ENCODE assay signal across 8 mouse cellular contexts in the genomic region with DNA sequence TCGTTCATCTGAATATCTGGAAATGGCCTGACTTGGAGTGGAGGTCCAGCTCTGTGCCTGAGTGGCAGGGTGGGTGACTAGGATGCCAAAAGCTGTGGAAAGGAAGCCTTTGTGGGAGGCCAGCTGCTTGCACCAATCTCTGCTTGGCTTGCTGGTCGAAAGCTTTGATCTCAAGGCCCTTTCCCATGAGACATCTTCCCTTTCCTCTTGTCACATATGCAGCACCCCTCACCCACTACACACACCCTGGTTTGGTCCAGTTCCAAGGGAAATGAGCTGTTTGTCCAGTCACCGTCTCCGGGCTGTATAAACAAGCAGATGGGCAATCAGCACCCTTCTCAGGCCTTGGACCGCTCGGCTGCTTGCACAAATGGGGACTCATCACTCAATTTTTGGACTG.
DNase-seq lines count a peak whose midpoint lies in the region; ATAC-seq and TF ChIP-seq lines count a peak whose summit lies in the region.

No protein-coding gene starts in this region.

- no peaks in the 10 kb centered on the region for H3K27me3 ChIP-seq in hindbrain, embryonic 13.5 days
- H3K27me3 ChIP-seq in hindbrain, embryonic 11.5 days (ENCODE audit: control insufficient read depth, insufficient read depth, low read length) = no peaks in the 10 kb centered on the region
- H3K27me3 ChIP-seq in C2C12 (ENCODE audit: control insufficient read depth, insufficient read depth, insufficient read length) = no peaks in the 10 kb centered on the region
- no peaks in the 10 kb centered on the region for H3K27me3 ChIP-seq in hindbrain, embryonic 16.5 days (replicated peaks; ENCODE audit: control insufficient read depth, insufficient read depth, low read length)

- no peaks in the 10 kb centered on the region for H3K36me3 ChIP-seq in hindbrain, embryonic 13.5 days
- H3K36me3 ChIP-seq in hindbrain, embryonic 11.5 days (ENCODE audit: control insufficient read depth, insufficient read depth, low read length) = no peaks in the 10 kb centered on the region
- no peaks in the 10 kb centered on the region for H3K36me3 ChIP-seq in C2C12 (ENCODE audit: control insufficient read depth, insufficient read depth)
- H3K36me3 ChIP-seq in hindbrain, embryonic 16.5 days (ENCODE audit: control insufficient read depth, insufficient read depth, low read length) = no peaks in the 10 kb centered on the region

- peak overlapping the region; percentile 71 for H3K27ac ChIP-seq in hindbrain, embryonic 13.5 days
- H3K27ac ChIP-seq in hindbrain, embryonic 11.5 days (ENCODE audit: low read depth, low read length) = no peak overlapping the region
- H3K27ac ChIP-seq in hindbrain, embryonic 16.5 days (ENCODE audit: low read depth, low read length) = peak overlapping the region; percentile 29; the same call in 1 of the 2 replicates

- TF ChIP-seq CTCF in C2C12 (IDR thresholded peaks at IDR 0.05; ENCODE audit: control insufficient read depth, insufficient read depth, insufficient read length) = no peak

- no peaks in the 10 kb centered on the region for H3K9me3 ChIP-seq in hindbrain, embryonic 13.5 days
- H3K9me3 ChIP-seq in hindbrain, embryonic 11.5 days (ENCODE audit: control insufficient read depth, low read length) = no peaks in the 10 kb centered on the region
- no peaks in the 10 kb centered on the region for H3K9me3 ChIP-seq in hindbrain, embryonic 16.5 days (ENCODE audit: control insufficient read depth, low read length)

- no peak for DNase-seq in hindbrain, embryonic 11.5 days (ENCODE audit: low spot score)
- DNase-seq in cerebellum, adult 18-20 months = peak; percentile 39 to 41
- no peak for DNase-seq in B cell, adult 2 months
- DNase-seq in thymus, postnatal 25 days = no peak
- DNase-seq in spleen, postnatal 14 days (ENCODE audit: low spot score in 2 of 2) = no peak

- H3ac ChIP-seq in C2C12 (ENCODE audit: control insufficient read depth, insufficient read length, low read depth) = no peak overlapping the region

- H3K9ac ChIP-seq in hindbrain, embryonic 13.5 days = no peak overlapping the region
- H3K9ac ChIP-seq in hindbrain, embryonic 11.5 days (ENCODE audit: low read depth, low read length) = no peak overlapping the region
- H3K9ac ChIP-seq in hindbrain, embryonic 16.5 days (ENCODE audit: low read depth, low read length) = no peak overlapping the region

- H3K79me3 ChIP-seq in C2C12 (ENCODE audit: low read depth) = no peaks in the 10 kb centered on the region

- no peaks in the 10 kb centered on the region for H3K79me2 ChIP-seq in C2C12 (ENCODE audit: control insufficient read depth, insufficient read depth)

- H3K4me2 ChIP-seq in hindbrain, embryonic 13.5 days = no peak overlapping the region
- no peak overlapping the region for H3K4me2 ChIP-seq in hindbrain, embryonic 11.5 days (replicated peaks; ENCODE audit: low read depth, low read length)
- H3K4me2 ChIP-seq in hindbrain, embryonic 16.5 days (ENCODE audit: low read length) = no peak overlapping the region

- WGBS in hindbrain, embryonic 13.5 days = 51% methylated on average over 6 of the region's 6 CpGs
- WGBS in hindbrain, embryonic 11.5 days = 73% methylated on average over 6 of the region's 6 CpGs
- 34% methylated on average over 6 of the region's 6 CpGs for WGBS in hindbrain, embryonic 16.5 days

- peak; percentile 71 for ATAC-seq in hindbrain, embryonic 13.5 days (ENCODE audit: low FRiP score)
- ATAC-seq in hindbrain, embryonic 11.5 days (ENCODE audit: low FRiP score) = no peak; the same call in 1 of the 2 replicates
- ATAC-seq in hindbrain, embryonic 16.5 days = peak; percentile 82

- H3K4me3 ChIP-seq in hindbrain, embryonic 13.5 days = no peak overlapping the region
- no peak overlapping the region for H3K4me3 ChIP-seq in hindbrain, embryonic 11.5 days (ENCODE audit: low read depth, low read length)
- H3K4me3 ChIP-seq in C2C12 (ENCODE audit: insufficient read depth, poor library complexity, severe bottlenecking) = no peak overlapping the region
- no peak overlapping the region for H3K4me3 ChIP-seq in hindbrain, embryonic 16.5 days (ENCODE audit: low read length)

- peaks cover 22% of the 10 kb centered on the region for H3K4me1 ChIP-seq in hindbrain, embryonic 13.5 days (replicated peaks)
- H3K4me1 ChIP-seq in hindbrain, embryonic 11.5 days (replicated peaks; ENCODE audit: control insufficient read depth, insufficient read depth, low read length) = no peaks in the 10 kb centered on the region
- peaks cover 5% of the 10 kb centered on the region; the same call in 1 of the 2 replicates for H3K4me1 ChIP-seq in hindbrain, embryonic 16.5 days (ENCODE audit: control insufficient read depth, insufficient read depth, low read depth, low read length)

TF ChIP-seq in C2C12, 6 proteins besides CTCF, POLR2A, EP300 and RAD21:
- TF ChIP-seq FOSL1 (IDR thresholded peaks at IDR 0.05; ENCODE audit: insufficient read depth, low read length, poor library complexity, severe bottlenecking) (peak; percentile 31), USF1 (IDR thresholded peaks at IDR 0.05; ENCODE audit: low read depth) (no peak), MYOD1 (IDR thresholded peaks at IDR 0.05; ENCODE audit: control insufficient read depth, insufficient read length, low read depth) (peak; percentile 73), MAX (IDR thresholded peaks at IDR 0.05) (no peak), CEBPB (IDR thresholded peaks at IDR 0.05; ENCODE audit: low read depth) (peak; percentile 6)

Comparison
In these comparisons a context has a peak if more than half of its experiments do, and no peak if none do; other contexts are left out.
1. DNase-seq: peak in cerebellum, adult 18-20 months (2 of 2); none in hindbrain, embryonic 11.5 days (single experiment), B cell, adult 2 months (0 of 2), thymus, postnatal 25 days (single experiment) and spleen, postnatal 14 days (0 of 2).